Mouse (Mus musculus): Measurements from ENCODE around the gene Utp20. TPM values are rescaled to one million over a fixed set of nuclear protein-coding genes. Genes with fewer than 3 reads are reported as not detected.
"Not testable (repeated sequence)": the region's sequence is repeated elsewhere in the genome, so short reads cannot be mapped to it uniquely, and the experiment has no call there.

Gene Utp20
- polyA plus RNA-seq, 1 experiment: 40.0 TPM

- Histone ChIP-seq H3K27ac (ENCODE audit: insufficient read depth, low read length) (no peak overlapping the region), H3K4me1 (ENCODE audit: control insufficient read depth, insufficient read depth, low read length) (no peaks in the 10 kb centered on the region), H3K4me3 (ENCODE audit: insufficient read depth, low read length) (no peak overlapping the region)
- TF ChIP-seq POLR2A (IDR thresholded peaks at IDR 0.05; ENCODE audit: low read depth, low read length): no peak
- TF ChIP-seq CTCF (IDR thresholded peaks at IDR 0.05; ENCODE audit: borderline replicate concordance, insufficient read depth, low read length): no peak
Measured at GRCm38 (mm10) chr10:88794606-88795005, 32.0 kb downstream of the Utp20 start.

- TF ChIP-seq CTCF (IDR thresholded peaks at IDR 0.05; ENCODE audit: borderline replicate concordance, insufficient read depth, low read length): no peak
- TF ChIP-seq POLR2A (IDR thresholded peaks at IDR 0.05; ENCODE audit: low read depth, low read length): no peak
- Histone ChIP-seq H3K27ac (ENCODE audit: insufficient read depth, low read length) (no peak overlapping the region), H3K4me3 (ENCODE audit: insufficient read depth, low read length) (no peak overlapping the region), H3K4me1 (ENCODE audit: control insufficient read depth, insufficient read depth, low read length) (no peaks in the 10 kb centered on the region)
Measured at GRCm38 (mm10) chr10:88793671-88794070, 32.9 kb downstream of the Utp20 start.

- H3K27ac ChIP-seq (ENCODE audit: insufficient read depth, low read length): no peak overlapping the region
- no peak for TF ChIP-seq POLR2A (IDR thresholded peaks at IDR 0.05; ENCODE audit: low read depth, low read length)
- no peak for TF ChIP-seq CTCF (IDR thresholded peaks at IDR 0.05; ENCODE audit: borderline replicate concordance, insufficient read depth, low read length)
- H3K4me3 ChIP-seq (ENCODE audit: insufficient read depth, low read length): no peak overlapping the region
- no peaks in the 10 kb centered on the region; the same call in 1 of the 2 replicates for H3K4me1 ChIP-seq (ENCODE audit: control insufficient read depth, insufficient read depth, low read length)
Measured at GRCm38 (mm10) chr10:88784513-88784931, 42.1 kb downstream of the Utp20 start.

DNA sequence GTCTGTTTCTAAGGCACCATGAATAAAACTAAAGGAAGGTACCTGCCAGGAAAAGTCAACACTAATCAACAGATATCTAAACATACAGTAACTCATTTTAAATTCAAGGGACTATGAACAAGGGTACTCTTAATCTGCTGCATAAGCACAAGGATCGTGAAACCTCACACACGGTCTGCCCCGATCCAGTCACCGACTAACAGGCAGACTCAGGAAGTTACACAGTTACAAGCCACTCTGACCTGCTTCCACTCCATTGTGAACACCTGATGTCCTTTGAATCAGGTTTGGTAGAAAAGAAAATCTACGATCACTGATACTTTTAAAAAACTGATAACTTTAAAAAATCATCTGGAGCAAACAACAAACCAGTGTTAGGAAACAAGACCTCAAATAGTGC lies 42.7 kb downstream of the Utp20 start:
- H3K4me1 ChIP-seq (ENCODE audit: control insufficient read depth, insufficient read depth, low read length): no peaks in the 10 kb centered on the region; the same call in 1 of the 2 replicates
- H3K27ac ChIP-seq (ENCODE audit: insufficient read depth, low read length): no peak overlapping the region
- TF ChIP-seq CTCF (IDR thresholded peaks at IDR 0.05; ENCODE audit: borderline replicate concordance, insufficient read depth, low read length) (no peak), POLR2A (IDR thresholded peaks at IDR 0.05; ENCODE audit: low read depth, low read length) (no peak)
- no peak overlapping the region for H3K4me3 ChIP-seq (ENCODE audit: insufficient read depth, low read length)

DNA sequence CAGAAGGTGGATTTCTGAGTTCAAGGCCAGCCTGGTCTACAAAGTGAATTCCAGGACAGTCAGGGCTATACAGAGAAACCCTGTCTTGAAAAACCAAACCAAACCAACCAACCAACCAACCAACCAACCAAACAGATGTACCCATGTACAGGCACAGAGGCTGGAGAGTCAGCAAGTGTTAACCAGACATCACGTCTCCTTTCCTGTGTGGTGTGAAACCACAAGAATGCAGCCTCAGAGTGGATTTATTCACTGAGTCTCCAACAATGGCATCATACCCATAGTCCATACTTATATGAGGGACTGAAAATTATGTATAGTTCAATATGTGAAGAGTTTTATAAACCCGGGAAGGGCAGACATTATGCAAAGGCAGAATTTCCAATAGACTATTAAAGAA lies 43.5 kb downstream of the Utp20 start:
- H3K27ac ChIP-seq (ENCODE audit: insufficient read depth, low read length); H3K4me3 ChIP-seq (ENCODE audit: insufficient read depth, low read length); H3K4me1 ChIP-seq (ENCODE audit: control insufficient read depth, insufficient read depth, low read length): not testable (repeated sequence)

DNA sequence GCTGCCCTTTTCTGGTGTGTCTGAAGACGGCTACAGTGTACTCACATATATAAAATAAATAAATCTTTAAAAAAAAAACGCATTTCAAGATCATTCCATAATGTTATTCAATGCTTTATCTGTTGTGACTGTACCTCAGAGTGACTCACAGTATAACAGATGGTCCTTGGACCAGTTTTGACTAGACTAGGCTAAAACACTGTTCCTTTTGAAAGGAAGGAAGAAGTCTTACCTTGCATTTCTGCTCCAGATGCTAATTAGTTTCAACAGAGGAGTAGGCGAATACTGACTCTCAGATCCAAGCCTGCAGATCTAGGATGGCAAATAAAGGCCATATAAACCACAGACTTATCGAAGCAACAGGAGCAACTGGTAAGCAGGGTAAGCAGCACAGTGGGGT lies 45.9 kb downstream of the Utp20 start:
- H3K27ac ChIP-seq (ENCODE audit: insufficient read depth, low read length): no peak overlapping the region
- no peak for TF ChIP-seq POLR2A (IDR thresholded peaks at IDR 0.05; ENCODE audit: low read depth, low read length)
- TF ChIP-seq CTCF (IDR thresholded peaks at IDR 0.05; ENCODE audit: borderline replicate concordance, insufficient read depth, low read length): no peak
- H3K4me3 ChIP-seq (ENCODE audit: insufficient read depth, low read length): no peak overlapping the region
- no peaks in the 10 kb centered on the region; the same call in 1 of the 2 replicates for H3K4me1 ChIP-seq (ENCODE audit: control insufficient read depth, insufficient read depth, low read length)

- Histone ChIP-seq H3K4me3 (ENCODE audit: insufficient read depth, low read length) (no peak overlapping the region), H3K4me1 (ENCODE audit: control insufficient read depth, insufficient read depth, low read length) (no peaks in the 10 kb centered on the region; the same call in 1 of the 2 replicates), H3K27ac (ENCODE audit: insufficient read depth, low read length) (no peak overlapping the region)
- TF ChIP-seq POLR2A (IDR thresholded peaks at IDR 0.05; ENCODE audit: low read depth, low read length): no peak
- no peak for TF ChIP-seq CTCF (IDR thresholded peaks at IDR 0.05; ENCODE audit: borderline replicate concordance, insufficient read depth, low read length)
Measured at GRCm38 (mm10) chr10:88776206-88776605, 50.4 kb downstream of the Utp20 start.

DNA sequence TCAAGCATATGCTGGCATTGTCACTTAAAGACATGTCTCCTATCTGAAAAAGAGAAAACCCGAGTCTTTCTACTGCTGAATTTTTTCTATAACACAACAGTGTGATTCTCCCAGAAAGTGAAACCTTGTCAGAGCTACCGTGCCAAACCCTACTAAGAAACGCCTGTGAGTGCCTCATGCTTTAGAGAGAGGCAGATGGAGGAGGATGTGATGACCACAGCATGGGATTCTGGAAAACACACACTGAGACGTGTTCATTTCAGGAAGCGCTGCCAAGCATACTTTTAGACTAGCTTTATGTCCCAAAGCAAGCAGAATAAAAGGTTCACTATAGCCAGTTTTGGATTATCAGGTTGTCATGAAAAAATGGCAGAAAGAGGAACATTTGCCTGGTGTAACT lies 53.6 kb downstream of the Utp20 start:
- not testable (repeated sequence) for H3K4me1 ChIP-seq (ENCODE audit: control insufficient read depth, insufficient read depth, low read length); H3K27ac ChIP-seq (ENCODE audit: insufficient read depth, low read length); H3K4me3 ChIP-seq (ENCODE audit: insufficient read depth, low read length)

- Histone ChIP-seq H3K4me3 (ENCODE audit: insufficient read depth, low read length) (no peak overlapping the region), H3K27ac (ENCODE audit: insufficient read depth, low read length) (no peak overlapping the region), H3K4me1 (ENCODE audit: control insufficient read depth, insufficient read depth, low read length) (no peaks in the 10 kb centered on the region)
- no peak for TF ChIP-seq CTCF (IDR thresholded peaks at IDR 0.05; ENCODE audit: borderline replicate concordance, insufficient read depth, low read length)
- TF ChIP-seq POLR2A (IDR thresholded peaks at IDR 0.05; ENCODE audit: low read depth, low read length): no peak
Measured at GRCm38 (mm10) chr10:88769676-88770075, 56.9 kb downstream of the Utp20 start.

DNA sequence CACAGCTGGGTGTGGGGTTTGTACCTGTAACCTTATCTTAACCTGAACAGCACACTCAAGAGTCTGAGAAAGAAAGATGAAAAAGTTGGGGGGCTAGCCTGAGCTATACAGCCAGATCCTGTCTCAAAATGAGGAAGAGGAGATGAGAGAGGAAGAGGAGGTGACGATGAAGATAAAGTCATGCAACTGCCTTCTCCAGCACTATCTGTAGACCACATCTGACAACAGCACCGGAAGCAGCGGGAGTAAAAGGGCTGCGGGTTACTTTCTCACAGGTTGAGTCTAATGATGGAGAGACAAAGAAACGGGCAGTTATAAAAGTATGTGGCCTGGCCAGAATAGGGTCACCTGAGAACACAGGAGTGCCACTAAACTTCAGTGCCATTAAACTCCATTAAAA lies 57.6 kb downstream of the Utp20 start:
- no peak overlapping the region for H3K27ac ChIP-seq (ENCODE audit: insufficient read depth, low read length)
- H3K4me1 ChIP-seq (ENCODE audit: control insufficient read depth, insufficient read depth, low read length): no peaks in the 10 kb centered on the region
- H3K4me3 ChIP-seq (ENCODE audit: insufficient read depth, low read length): no peak overlapping the region
- no peak for TF ChIP-seq POLR2A (IDR thresholded peaks at IDR 0.05; ENCODE audit: low read depth, low read length)
- no peak for TF ChIP-seq CTCF (IDR thresholded peaks at IDR 0.05; ENCODE audit: borderline replicate concordance, insufficient read depth, low read length)

DNA sequence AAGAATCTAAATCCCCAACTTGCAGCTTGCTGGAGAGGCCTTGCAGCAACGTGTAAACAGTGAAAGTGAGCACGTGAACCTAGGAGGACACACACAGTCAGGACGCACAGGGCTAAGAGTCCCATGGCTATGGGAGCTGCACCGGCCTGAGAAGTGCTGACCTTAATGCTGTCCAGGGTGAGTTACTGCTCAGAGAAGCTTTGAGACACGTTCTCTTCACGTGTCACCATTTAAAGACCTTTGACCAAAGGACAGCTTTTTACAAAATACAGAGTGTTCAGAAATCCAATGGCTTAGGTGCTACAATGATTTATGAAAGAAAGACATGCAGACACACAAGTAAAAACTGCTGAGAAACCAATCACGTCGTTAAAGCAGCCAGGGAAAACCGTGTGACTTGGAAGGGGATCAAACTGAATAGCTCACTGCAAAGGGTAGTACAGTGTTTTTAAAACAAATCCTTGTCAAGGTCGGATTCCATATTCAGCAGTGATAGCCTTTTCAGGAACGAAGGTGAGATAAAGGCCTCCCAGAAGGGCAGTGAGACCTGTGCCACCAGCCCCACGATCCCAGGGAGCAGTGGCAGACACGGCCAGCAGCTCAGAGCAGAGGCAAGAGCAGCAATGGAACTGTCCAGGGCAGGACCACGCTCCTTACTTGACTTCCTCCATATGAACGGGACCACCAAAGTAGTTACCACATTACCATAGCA lies 61.0 kb downstream of the Utp20 start:
- Histone ChIP-seq H3K4me1 (ENCODE audit: control insufficient read depth, insufficient read depth, low read length) (no peaks in the 10 kb centered on the region), H3K27ac (ENCODE audit: insufficient read depth, low read length) (no peak overlapping the region), H3K4me3 (ENCODE audit: insufficient read depth, low read length) (no peak overlapping the region)
- TF ChIP-seq CTCF (IDR thresholded peaks at IDR 0.05; ENCODE audit: borderline replicate concordance, insufficient read depth, low read length): no peak
- no peak for TF ChIP-seq POLR2A (IDR thresholded peaks at IDR 0.05; ENCODE audit: low read depth, low read length)
